ENCODE assay signal across 15 mouse cellular contexts in genomic region chr16:7017310-7017709, GRCm38 (mm10).
"Had no signal": no experiment of that assay in that cellular context is flagged by ENCODE, and none has a peak within 500 bp of the region (broad histone marks: within the 10 kb centered on the region; RNA-seq: fewer than 3 reads in every experiment).

No protein-coding gene starts in this region.

- ATAC-seq: liver, postnatal 0 days; midbrain, embryonic 16.5 days had no signal

- DNase-seq: kidney, postnatal 36 days; layer of hippocampus, adult 9-11 months; layer of hippocampus, postnatal 36 days; liver; liver, embryonic 13.5 days; liver, postnatal 0 days; lung, postnatal 14 days; right cerebral cortex, postnatal 14 days; thymus, postnatal 4 days had no signal

- H3K9ac ChIP-seq: limb, embryonic 12.5 days; liver, embryonic 13.5 days; liver, postnatal 0 days; lung, embryonic 15.5 days; midbrain, embryonic 12.5 days had no signal

- H3K4me1 ChIP-seq: limb, embryonic 12.5 days; liver, embryonic 13.5 days; lung, embryonic 15.5 days; midbrain, embryonic 12.5 days had no signal

- H3K27ac ChIP-seq: kidney, postnatal 0 days; limb, embryonic 12.5 days; liver, embryonic 13.5 days; lung, embryonic 15.5 days; midbrain, embryonic 12.5 days; stomach, postnatal 0 days had no signal

- H3K4me3 ChIP-seq: limb, embryonic 12.5 days; liver, embryonic 13.5 days; lung, embryonic 15.5 days; midbrain, embryonic 12.5 days had no signal

- H3K27me3 ChIP-seq: liver, embryonic 13.5 days; lung, embryonic 15.5 days; midbrain, embryonic 12.5 days had no signal

- H3K4me2 ChIP-seq: limb, embryonic 12.5 days; liver, embryonic 13.5 days; lung, embryonic 15.5 days; midbrain, embryonic 12.5 days had no signal

- H3K9me3 ChIP-seq: limb, embryonic 12.5 days; liver, embryonic 13.5 days; lung, embryonic 15.5 days; midbrain, embryonic 12.5 days had no signal

- H3K36me3 ChIP-seq: limb, embryonic 12.5 days; liver, embryonic 13.5 days; lung, embryonic 15.5 days; midbrain, embryonic 12.5 days had no signal
